Mouse (Mus musculus) bone marrow, adult 2 months (tissue): ENCODE results near the gene Slc5a11.

ENCODE experiments used
- CTCF ChIP-seq: fragments of 200-500 bp; IDR thresholded peaks from 2 replicates; pipeline ENCODE4 v1.5.1; 2011; ENCODE audit warnings: low read length, control low read depth; ENCODE audit not compliant: control insufficient read depth, insufficient read depth
- POLR2A ChIP-seq: fragments of 200-500 bp; IDR thresholded peaks from 2 replicates; pipeline ENCODE4 v1.6.1; 2011; ENCODE audit warnings: low read depth, mild to moderate bottlenecking, control low read depth, low read length, borderline replicate concordance; ENCODE audit not compliant: control insufficient read depth

DNA sequence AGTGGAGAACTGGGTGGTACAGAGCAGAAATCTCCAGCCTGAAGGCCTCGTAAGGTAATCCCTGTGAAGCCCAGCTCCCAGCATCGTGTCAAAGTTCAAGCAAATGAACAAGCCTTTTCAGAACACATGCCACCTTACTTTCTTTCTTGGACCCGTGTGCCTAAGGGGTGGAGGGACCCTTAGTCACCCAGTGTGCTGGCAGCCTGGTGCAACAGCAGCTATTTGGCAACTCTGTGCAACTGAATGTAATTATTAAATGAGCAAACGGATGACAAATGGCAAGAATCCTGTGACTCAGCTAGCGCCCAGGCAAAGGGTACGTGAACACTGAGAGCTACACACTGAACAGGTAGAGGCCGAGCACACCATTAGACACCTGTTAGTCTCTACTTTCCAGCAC, 79.3 kb downstream of the Slc5a11 start:
- TF ChIP-seq CTCF (no peak), POLR2A (no peak)
